Mouse (Mus musculus): Measurements from ENCODE around the gene Prkca.

DNA sequence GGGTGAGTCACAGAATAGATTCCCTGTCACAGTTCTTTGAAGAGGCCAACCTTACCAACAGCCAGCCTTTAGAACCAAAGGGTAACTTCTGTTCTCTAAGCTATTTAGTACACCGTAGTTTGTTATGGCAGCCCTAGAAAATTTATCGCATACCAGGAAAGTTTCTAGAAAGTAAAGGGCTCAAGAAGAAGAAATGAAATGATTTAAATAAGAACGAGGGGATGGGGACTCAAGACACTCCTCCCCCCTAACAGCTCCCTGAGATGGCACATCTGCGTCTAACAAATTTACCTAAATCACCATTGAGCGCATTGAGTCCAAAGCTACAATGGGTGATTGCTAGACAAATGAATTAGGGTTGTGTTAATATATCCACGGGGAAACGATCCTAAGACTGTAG lies 140.9 kb downstream of the Prkca start:
- no peak for TF ChIP-seq POLR2A (IDR thresholded peaks at IDR 0.05; ENCODE audit: insufficient read depth, low read length)
- TF ChIP-seq CTCF (IDR thresholded peaks at IDR 0.05; ENCODE audit: low read depth, low read length) = no peak
- no peak for TF ChIP-seq EP300 (IDR thresholded peaks at IDR 0.05; ENCODE audit: insufficient read depth, low read depth, low read length)
